Mouse (Mus musculus): ENCODE results near the gene Bspry. TPM values are rescaled to one million over a fixed set of nuclear protein-coding genes. Genes with fewer than 3 reads are reported as not detected.

Bspry gene
- polyA plus RNA-seq (2015; fragmentation: Nextera tagmentation; extraction: Ambion mirVana) = 0.20 and 0.34 TPM in 2 replicates

DNA sequence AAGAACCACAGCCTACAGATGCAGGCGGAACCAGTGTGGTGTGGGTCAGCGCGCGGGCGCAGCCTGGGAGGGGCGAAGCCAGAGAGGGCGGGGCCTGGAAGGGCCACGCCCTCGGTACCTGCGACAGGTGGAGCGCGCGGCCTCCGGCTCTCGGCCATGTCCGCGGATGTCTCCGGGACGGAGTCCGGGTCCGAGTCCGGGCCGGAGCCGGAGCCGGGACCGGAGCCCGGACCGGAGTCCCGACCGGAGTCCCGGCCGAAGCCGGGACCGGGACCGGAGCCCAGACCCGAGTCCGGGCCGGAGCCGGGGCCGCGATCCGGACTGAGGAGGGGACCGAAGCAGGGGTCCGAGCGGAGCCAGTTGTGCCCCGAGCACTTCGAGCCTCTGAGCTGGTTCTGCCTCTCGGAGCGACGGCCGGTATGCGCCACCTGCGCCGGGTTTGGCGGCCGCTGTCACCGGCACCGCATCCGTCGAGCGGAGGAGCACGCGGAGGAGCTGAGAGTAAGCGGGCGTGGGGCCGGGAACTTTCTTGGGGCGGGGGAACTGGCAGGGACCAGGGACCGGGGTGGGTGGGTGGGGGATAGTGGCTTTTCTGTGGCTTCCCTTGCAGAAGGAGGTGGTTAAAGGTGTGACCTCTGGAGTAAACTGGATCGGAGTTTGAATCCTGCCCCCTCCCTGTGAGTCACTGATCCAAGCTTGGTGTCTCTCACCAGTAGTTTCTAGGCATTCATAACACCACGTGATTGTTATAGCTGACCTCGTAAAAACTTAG is at the start of gene Bspry:
TSS of gene Bspry (plus strand) at position 117 of the 772 bp plus-strand sequence.
- Histone ChIP-seq H3K4me1 (replicated peaks) (peaks cover 31% of the 10 kb centered on the region), H3K4me3 (replicated peaks) (peak within 1 kb of the TSS; percentile 57), H3K4me2 (peak within 1 kb of the TSS; percentile 80), H3K36me3 (no peaks in the 10 kb centered on the region), H3K9ac (peak within 1 kb of the TSS; percentile 52; the same call in 1 of the 2 replicates), H3K27ac (no peak within 1 kb of the TSS), H3K9me3 (replicated peaks) (no peaks in the 10 kb centered on the region), H3K27me3 (peaks cover 48% of the 10 kb centered on the region)
- ATAC-seq (ENCODE audit: low read depth) = peak; percentile 73
- DNase-seq = peak; percentile 40
- WGBS (ENCODE audit: insufficient replicate concordance) = 3% methylated on average over 69 of the region's 71 CpGs

DNA sequence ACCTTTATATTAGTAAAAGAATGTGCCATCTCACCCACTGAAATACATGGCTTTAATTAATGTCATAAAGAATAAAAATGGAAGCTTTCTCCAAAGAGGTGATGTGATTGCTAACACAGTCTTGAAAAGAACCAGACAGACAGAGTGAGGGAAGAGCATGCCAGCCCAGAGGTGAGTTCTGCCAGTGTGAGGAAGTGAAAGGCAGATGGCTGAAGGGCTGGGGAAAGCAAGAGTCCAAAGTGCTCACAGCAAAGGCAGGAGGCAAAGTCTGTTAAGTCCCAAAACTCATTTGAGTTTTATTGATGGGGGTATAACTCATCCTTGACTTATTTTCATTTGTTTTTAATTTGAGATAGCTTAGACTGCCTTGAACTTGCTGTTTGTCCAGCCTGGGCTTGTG is 49.2 kb upstream of the Bspry start:
- peaks cover 16% of the 10 kb centered on the region for H3K4me1 ChIP-seq (replicated peaks)
- H3K27me3 ChIP-seq = no peaks in the 10 kb centered on the region
- H3K9ac ChIP-seq = no peak overlapping the region
- H3K4me2 ChIP-seq = no peak overlapping the region
- no peak for ATAC-seq (ENCODE audit: low read depth)
- H3K36me3 ChIP-seq = peaks cover 9% of the 10 kb centered on the region
- H3K4me3 ChIP-seq (replicated peaks) = no peak overlapping the region
- peak overlapping the region; percentile 40 for H3K27ac ChIP-seq
- no peaks in the 10 kb centered on the region for H3K9me3 ChIP-seq (replicated peaks)
- DNase-seq = no peak

DNA sequence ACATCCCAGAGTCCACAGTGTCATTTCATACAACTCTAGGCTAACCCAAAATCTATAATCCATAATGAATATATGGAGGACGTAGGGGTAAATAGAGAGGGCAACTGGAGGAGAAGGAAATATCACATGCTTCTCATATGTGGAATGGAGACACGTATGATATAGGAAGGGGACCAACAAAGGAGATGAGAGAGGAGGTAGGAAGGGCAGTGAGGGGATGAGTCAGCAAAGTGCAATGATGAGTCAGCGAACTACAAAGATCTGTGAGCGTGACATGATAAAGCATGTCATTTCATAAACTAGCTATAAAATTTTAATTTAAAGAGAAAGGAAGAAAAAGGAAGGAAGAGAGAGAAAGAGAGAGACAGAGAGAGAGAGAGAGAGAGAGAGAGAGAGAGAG is 48.3 kb upstream of the Bspry start:
- no peak overlapping the region for H3K4me2 ChIP-seq
- ATAC-seq (ENCODE audit: low read depth) (peak; percentile 74), DNase-seq (peak; percentile 68)
- H3K36me3 ChIP-seq = peaks cover under 1% of the 10 kb centered on the region; the same call in 1 of the 2 replicates
- peaks cover 16% of the 10 kb centered on the region for H3K4me1 ChIP-seq (replicated peaks)
- no peaks in the 10 kb centered on the region for H3K9me3 ChIP-seq (replicated peaks)
- 44% methylated on average over 4 of the region's 4 CpGs for WGBS (ENCODE audit: insufficient replicate concordance)
- no peak overlapping the region for H3K9ac ChIP-seq
- H3K27me3 ChIP-seq = no peaks in the 10 kb centered on the region
- H3K27ac ChIP-seq = peak overlapping the region; percentile 40
- no peak overlapping the region for H3K4me3 ChIP-seq (replicated peaks)

DNA sequence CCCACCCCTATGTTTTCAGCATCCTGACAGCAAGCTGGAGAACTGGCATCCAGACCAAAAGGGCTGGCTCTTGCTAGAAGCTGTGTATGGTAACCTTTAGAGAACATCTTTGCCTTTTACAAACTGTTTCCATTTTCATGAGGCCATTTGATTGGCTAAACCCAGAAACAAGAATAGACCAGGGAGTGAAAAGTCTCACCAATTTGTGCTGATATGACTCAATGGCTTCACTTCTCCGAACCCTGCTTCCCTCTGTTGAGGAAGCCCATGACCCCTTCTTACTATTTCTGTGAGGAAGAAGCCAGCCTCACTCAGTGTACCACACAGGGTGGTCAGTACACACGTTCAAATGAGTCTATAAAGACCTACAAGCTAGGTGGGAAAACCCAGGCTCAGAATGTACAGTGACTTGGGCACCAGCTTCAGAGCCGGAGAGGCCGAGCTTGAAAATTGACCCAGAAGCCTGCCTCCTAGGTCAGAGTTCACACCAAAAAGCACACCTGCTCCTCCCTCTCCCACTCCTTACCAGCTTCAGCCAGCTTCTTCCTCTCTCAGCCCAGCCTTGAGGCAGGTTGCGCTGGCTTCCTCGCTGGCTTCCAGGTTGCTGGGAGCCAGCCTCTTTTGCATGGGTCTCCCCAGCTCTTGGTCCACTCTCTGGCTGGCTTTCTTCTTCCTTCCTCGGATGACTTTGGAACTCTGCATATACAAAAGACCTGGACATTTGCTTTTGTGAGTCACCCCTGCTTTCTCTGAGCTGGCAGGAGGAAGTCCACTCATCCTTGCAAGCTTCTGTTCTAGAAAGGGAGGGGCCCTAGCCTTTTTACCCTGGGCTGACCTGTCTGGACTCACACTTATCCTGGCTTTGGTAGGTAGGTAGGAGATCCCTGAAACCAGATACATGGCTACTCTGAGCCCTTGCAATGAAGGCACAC is 45.6 kb upstream of the Bspry start:
- Histone ChIP-seq H3K4me1 (replicated peaks) (peaks cover 16% of the 10 kb centered on the region), H3K4me2 (no peak overlapping the region), H3K9ac (no peak overlapping the region), H3K9me3 (replicated peaks) (no peaks in the 10 kb centered on the region), H3K27ac (no peak overlapping the region), H3K4me3 (replicated peaks) (no peak overlapping the region), H3K27me3 (no peaks in the 10 kb centered on the region), H3K36me3 (no peaks in the 10 kb centered on the region)
- ATAC-seq (ENCODE audit: low read depth) (no peak), DNase-seq (no peak)
- 63% methylated on average over 7 of the region's 7 CpGs for WGBS (ENCODE audit: insufficient replicate concordance)

DNA sequence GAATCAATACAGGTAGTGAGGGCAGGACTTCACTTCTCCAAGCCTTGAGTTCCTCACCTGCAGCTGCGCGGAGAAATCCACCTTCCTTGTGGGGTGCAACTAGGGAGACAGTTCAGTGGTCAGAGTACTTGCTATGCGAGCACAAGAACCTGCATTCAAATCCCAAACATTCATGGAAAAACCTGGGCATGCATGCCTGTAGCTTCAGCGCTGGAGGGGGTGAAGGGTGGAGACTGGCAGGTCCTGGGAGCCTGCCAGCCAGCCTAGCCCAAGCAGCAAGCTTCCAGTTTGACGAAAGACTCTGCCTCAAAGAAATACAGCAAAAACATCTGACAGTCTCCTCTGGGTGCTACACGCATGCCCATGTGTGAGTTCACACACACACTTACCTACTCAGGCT is 44.8 kb upstream of the Bspry start, which contains the start of gene Rnf183:
TSS of gene Rnf183 (minus strand) at position 172 of the 400 bp plus-strand sequence.
- H3K4me1 ChIP-seq (replicated peaks) = peaks cover 14% of the 10 kb centered on the region
- H3K36me3 ChIP-seq = no peaks in the 10 kb centered on the region
- DNase-seq (no peak), ATAC-seq (ENCODE audit: low read depth) (no peak)
- whole genome bisulfite sequencing (ENCODE audit: insufficient replicate concordance) = 67% methylated on average over 6 of the region's 6 CpGs
- H3K4me3 ChIP-seq (replicated peaks) = no peak within 1 kb of the TSS
- H3K9ac ChIP-seq = no peak within 1 kb of the TSS
- H3K4me2 ChIP-seq = no peak within 1 kb of the TSS
- no peaks in the 10 kb centered on the region for H3K27me3 ChIP-seq
- H3K27ac ChIP-seq = no peak within 1 kb of the TSS
- H3K9me3 ChIP-seq (replicated peaks) = no peaks in the 10 kb centered on the region

DNA sequence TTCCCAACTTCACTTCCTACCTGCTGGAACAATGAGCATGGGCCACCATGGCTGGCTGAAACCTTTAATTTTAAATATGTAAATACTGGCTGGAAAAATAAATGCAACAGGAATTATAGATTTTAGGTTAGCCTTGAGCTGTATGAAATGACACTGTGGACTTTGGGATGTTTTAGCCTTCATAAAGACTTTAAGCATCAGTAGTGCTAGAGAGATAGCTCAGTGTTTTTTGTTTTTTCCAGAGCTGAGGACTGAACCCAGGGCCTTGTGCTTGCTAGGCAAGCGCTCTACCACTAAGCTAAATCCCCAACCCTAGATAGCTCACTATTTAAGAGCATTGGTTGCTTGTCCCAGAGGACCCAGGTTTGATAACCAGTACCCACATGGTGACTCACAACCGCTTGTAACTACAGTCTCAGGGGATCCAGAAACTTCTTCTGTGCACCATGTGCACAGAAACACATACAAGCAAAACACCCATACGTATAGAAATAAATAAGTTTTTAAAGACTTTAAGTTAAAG is 42.5 kb upstream of the Bspry start:
- Histone ChIP-seq H3K4me2 (no peak overlapping the region), H3K36me3 (no peaks in the 10 kb centered on the region), H3K4me3 (replicated peaks) (no peak overlapping the region), H3K9me3 (replicated peaks) (no peaks in the 10 kb centered on the region), H3K27ac (no peak overlapping the region), H3K9ac (no peak overlapping the region), H3K4me1 (replicated peaks) (peaks cover under 1% of the 10 kb centered on the region; the same call in 1 of the 2 replicates), H3K27me3 (no peaks in the 10 kb centered on the region)
- no peak for DNase-seq
- no peak for ATAC-seq (ENCODE audit: low read depth)
- 73% methylated on average over 3 of the region's 3 CpGs for WGBS (ENCODE audit: insufficient replicate concordance)

DNA sequence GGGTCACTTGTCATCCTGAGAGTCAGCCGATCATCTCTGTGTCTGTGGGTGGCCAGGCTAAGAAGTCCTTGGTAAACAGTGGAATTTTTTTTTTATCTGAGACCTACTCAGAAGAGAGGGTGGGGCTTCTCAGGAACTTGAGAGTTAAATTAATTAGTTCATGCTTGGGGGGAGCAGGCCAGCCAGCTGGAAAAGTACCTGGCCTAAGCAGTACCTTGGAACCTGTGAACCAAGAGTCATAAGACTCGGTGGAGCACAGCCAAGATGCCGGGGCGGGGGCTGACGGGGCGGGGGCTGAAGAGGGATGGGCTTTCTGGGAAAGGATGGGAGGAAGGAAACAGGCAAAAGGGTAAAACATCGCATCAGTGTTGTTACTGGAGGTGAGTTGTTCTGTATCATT is 42.0 kb upstream of the Bspry start:
- H3K36me3 ChIP-seq = no peaks in the 10 kb centered on the region
- H3K9me3 ChIP-seq (replicated peaks) = no peaks in the 10 kb centered on the region
- no peaks in the 10 kb centered on the region for H3K4me1 ChIP-seq (replicated peaks)
- DNase-seq (no peak), ATAC-seq (ENCODE audit: low read depth) (no peak)
- H3K4me2 ChIP-seq = no peak overlapping the region
- no peak overlapping the region for H3K4me3 ChIP-seq (replicated peaks)
- no peak overlapping the region for H3K27ac ChIP-seq
- H3K27me3 ChIP-seq = no peaks in the 10 kb centered on the region
- no peak overlapping the region for H3K9ac ChIP-seq
- WGBS (ENCODE audit: insufficient replicate concordance) = 69% methylated on average over 7 of the region's 7 CpGs

DNA sequence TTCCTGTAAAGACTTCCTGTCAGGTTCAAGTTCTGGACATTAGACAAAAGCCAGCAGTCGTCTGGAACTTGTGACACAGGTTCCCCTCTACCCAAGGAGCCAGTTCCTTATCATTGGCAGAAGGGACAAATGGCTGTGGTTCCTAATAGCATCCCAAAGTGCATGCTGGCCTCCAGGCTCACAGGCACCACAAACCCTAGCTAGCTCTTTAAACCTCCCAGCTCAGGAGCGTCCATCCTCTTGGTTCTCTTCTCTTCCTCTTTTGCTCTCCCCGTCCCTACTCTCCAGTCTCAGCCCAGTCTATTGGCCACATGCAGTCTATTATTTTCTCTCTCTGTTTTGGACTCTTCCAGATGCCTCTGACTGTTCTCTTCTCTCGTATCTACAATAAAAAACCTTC is 40.1 kb upstream of the Bspry start:
- no peaks in the 10 kb centered on the region for H3K9me3 ChIP-seq (replicated peaks)
- no peak overlapping the region for H3K27ac ChIP-seq
- no peaks in the 10 kb centered on the region for H3K4me1 ChIP-seq (replicated peaks)
- no peak overlapping the region for H3K4me3 ChIP-seq (replicated peaks)
- H3K4me2 ChIP-seq = no peak overlapping the region
- H3K36me3 ChIP-seq = no peaks in the 10 kb centered on the region
- ATAC-seq (ENCODE audit: low read depth) (no peak), DNase-seq (no peak)
- WGBS (ENCODE audit: insufficient replicate concordance) = 26% methylated on average over 4 of the region's 4 CpGs
- H3K9ac ChIP-seq = no peak overlapping the region
- no peaks in the 10 kb centered on the region for H3K27me3 ChIP-seq

DNA sequence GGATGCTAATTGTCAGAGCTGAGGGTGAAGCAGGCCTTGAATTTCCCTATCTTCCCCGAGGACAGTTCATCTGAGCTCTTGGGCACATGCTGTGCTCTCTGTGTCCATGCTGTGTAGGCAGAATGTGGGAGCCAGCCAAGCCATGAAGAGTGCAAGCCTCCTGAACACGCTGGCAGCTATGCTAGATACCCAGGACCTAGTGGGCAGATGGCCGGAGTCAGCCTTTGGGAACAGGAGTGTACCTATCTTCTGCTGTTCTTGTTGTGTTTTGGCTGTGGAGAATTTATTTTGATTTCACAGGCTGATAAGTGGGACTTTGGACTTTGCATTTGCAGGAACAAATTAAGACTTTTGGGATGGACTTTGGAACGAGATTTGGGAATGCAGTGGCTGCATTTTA is 39.3 kb upstream of the Bspry start:
- Histone ChIP-seq H3K27me3 (no peaks in the 10 kb centered on the region), H3K4me3 (replicated peaks) (no peak overlapping the region), H3K9me3 (replicated peaks) (no peaks in the 10 kb centered on the region), H3K9ac (no peak overlapping the region), H3K4me2 (no peak overlapping the region), H3K36me3 (no peaks in the 10 kb centered on the region), H3K27ac (no peak overlapping the region), H3K4me1 (replicated peaks) (no peaks in the 10 kb centered on the region)
- no peak for ATAC-seq (ENCODE audit: low read depth)
- 59% methylated on average over 4 of the region's 4 CpGs for WGBS (ENCODE audit: insufficient replicate concordance)
- no peak for DNase-seq

DNA sequence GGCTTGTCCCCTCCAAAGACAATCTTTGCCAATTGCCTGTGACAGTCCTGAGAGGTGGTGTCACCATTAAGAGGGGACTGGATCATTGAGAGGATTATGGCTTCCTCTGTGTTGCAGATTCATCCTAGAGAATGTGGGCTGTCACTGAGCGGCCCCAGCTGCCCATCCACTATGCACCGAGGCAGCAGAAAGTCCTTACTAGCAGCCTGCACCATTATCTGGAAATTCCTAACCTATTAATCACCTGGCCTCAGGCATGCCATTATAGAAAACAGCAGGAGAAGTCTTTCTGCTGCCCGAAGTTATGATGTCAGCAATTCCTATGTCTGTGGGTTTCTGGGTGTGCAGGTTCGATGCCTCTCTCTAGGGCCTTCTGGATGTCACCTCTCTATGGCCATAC is 38.9 kb upstream of the Bspry start:
- Histone ChIP-seq H3K27ac (no peak overlapping the region), H3K9me3 (replicated peaks) (no peaks in the 10 kb centered on the region), H3K4me1 (replicated peaks) (no peaks in the 10 kb centered on the region), H3K36me3 (no peaks in the 10 kb centered on the region), H3K27me3 (no peaks in the 10 kb centered on the region), H3K4me2 (no peak overlapping the region), H3K9ac (no peak overlapping the region), H3K4me3 (replicated peaks) (no peak overlapping the region)
- no peak for ATAC-seq (ENCODE audit: low read depth)
- DNase-seq = no peak
- 69% methylated on average over 4 of the region's 4 CpGs for WGBS (ENCODE audit: insufficient replicate concordance)

DNA sequence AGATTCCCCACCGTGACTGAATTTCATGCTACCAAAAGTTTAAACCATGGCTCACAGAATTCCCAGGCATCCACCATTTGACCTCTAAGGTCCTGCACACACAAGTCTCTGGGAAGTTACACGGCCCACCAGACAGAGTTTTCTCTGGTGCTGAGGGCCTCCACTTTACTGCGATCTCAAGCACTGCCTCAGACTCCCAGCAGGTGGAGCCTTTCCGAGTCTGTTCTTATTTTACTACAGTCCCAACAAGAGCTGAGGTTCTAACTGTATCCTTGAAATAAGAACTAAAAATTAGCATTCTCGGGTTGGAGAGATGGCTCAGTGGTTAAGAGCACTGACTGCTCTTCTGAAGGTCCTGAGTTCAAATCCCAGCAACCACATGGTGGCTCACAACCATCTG is 24.9 kb upstream of the Bspry start:
- no peak overlapping the region for H3K4me2 ChIP-seq
- no peak overlapping the region for H3K4me3 ChIP-seq (replicated peaks)
- no peaks in the 10 kb centered on the region for H3K36me3 ChIP-seq
- H3K9ac ChIP-seq = no peak overlapping the region
- ATAC-seq (ENCODE audit: low read depth) (no peak), DNase-seq (peak; percentile 21)
- H3K27me3 ChIP-seq = no peaks in the 10 kb centered on the region
- no peaks in the 10 kb centered on the region for H3K4me1 ChIP-seq (replicated peaks)
- H3K27ac ChIP-seq = no peak overlapping the region
- H3K9me3 ChIP-seq (replicated peaks) = no peaks in the 10 kb centered on the region
- WGBS (ENCODE audit: insufficient replicate concordance) = 46% methylated on average over 5 of the region's 5 CpGs

Measured in liver, embryonic 13.5 days (tissue).